Mouse (Mus musculus) liver, embryonic 14.5 days (tissue): ENCODE results near the gene Cenpt.
A peak's percentile ranks its signal among the peaks of the same experiment; 100 is the strongest.
"Not testable (repeated sequence)": the region's sequence is repeated elsewhere in the genome, so short reads cannot be mapped to it uniquely, and the experiment has no call there.

Experiments
- CTCF ChIP-seq: IDR thresholded peaks from 2 replicates; pipeline ENCODE4 v1.5.1; 2016; ENCODE audit warnings: antibody characterized with exemption, low read depth, control low read depth
- EP300 ChIP-seq: IDR thresholded peaks from 2 replicates; pipeline ENCODE4 v1.6.1; 2016; ENCODE audit warnings: antibody characterized with exemption, low read depth

- TF ChIP-seq CTCF, result not testable (repeated sequence)
- peak; percentile 96 for TF ChIP-seq EP300
Observed at GRCm38 (mm10) chr8:105833740-105834139, 19.3 kb downstream of the Cenpt start.
